Mouse (Mus musculus) 3134 (cell line): Measurements from ENCODE around the gene Sh2d1b1.
A peak's percentile ranks its signal among the peaks of the same experiment; 100 is the strongest.
"Not testable (repeated sequence)": the region's sequence is repeated elsewhere in the genome, so short reads cannot be mapped to it uniquely, and the experiment has no call there.

ENCODE experiments used
- DNase-seq: peaks from one replicate; pipeline ENCODE4 v3.0.0-alpha.2; 2011; ENCODE audit warnings: low spot score; ENCODE audit not compliant: insufficient read length; ENCODE audit errors: extremely low read depth

The Sh2d1b1 gene

GRCm38 (mm10) chr1:170277016-170277415 lies at the start of gene Sh2d1b1:
Gene Sh2d1b1, plus strand, starts transcription at chr1:170277320.
- peak; percentile 51 for DNase-seq

GRCm38 (mm10) chr1:170232688-170233087 lies 44.4 kb upstream of the Sh2d1b1 start, which contains the start of gene Sh2d1b2:
Gene Sh2d1b2, plus strand, starts transcription at chr1:170232749.
- DNase-seq, result not testable (repeated sequence)

GRCm38 (mm10) chr1:170245016-170245415 lies 32.1 kb upstream of the Sh2d1b1 start:
- no peak for DNase-seq

GRCm38 (mm10) chr1:170254893-170255559 lies 22.1 kb upstream of the Sh2d1b1 start:
- peak; percentile 30 for DNase-seq

- DNase-seq, result peak; percentile 62
Measured at GRCm38 (mm10) chr1:170255560-170255910, 21.6 kb upstream of the Sh2d1b1 start.

GRCm38 (mm10) chr1:170270281-170270680 lies 6.8 kb upstream of the Sh2d1b1 start:
- DNase-seq, result no peak

- no peak for DNase-seq
Measured at GRCm38 (mm10) chr1:170270696-170271095, 6.4 kb upstream of the Sh2d1b1 start.

- DNase-seq, result no peak
Measured at GRCm38 (mm10) chr1:170273252-170273651, 3.9 kb upstream of the Sh2d1b1 start.

- DNase-seq, result no peak
Measured at GRCm38 (mm10) chr1:170282415-170283129, 5.5 kb downstream of the Sh2d1b1 start.

- no peak for DNase-seq
Measured at GRCm38 (mm10) chr1:170292239-170292951, 15.3 kb downstream of the Sh2d1b1 start.

GRCm38 (mm10) chr1:170293257-170293656 lies 16.1 kb downstream of the Sh2d1b1 start:
- no peak for DNase-seq

GRCm38 (mm10) chr1:170294786-170295570 lies 17.9 kb downstream of the Sh2d1b1 start:
- no peak for DNase-seq

GRCm38 (mm10) chr1:170299496-170299895 lies 22.4 kb downstream of the Sh2d1b1 start:
- no peak for DNase-seq

- no peak for DNase-seq
Measured at GRCm38 (mm10) chr1:170301686-170302085, 24.6 kb downstream of the Sh2d1b1 start.

GRCm38 (mm10) chr1:170302456-170302855 lies 25.3 kb downstream of the Sh2d1b1 start:
- DNase-seq, result no peak

- DNase-seq, result no peak
Measured at GRCm38 (mm10) chr1:170303103-170303502, 26.0 kb downstream of the Sh2d1b1 start.

- no peak for DNase-seq
Measured at GRCm38 (mm10) chr1:170305002-170305401, 27.9 kb downstream of the Sh2d1b1 start.

- DNase-seq, result no peak
Measured at GRCm38 (mm10) chr1:170306232-170306631, 29.1 kb downstream of the Sh2d1b1 start, which contains the start of gene Gm7694. Gene Gm7694, minus strand, starts transcription at chr1:170306332.

- DNase-seq, result no peak
Measured at GRCm38 (mm10) chr1:170308503-170308902, 31.4 kb downstream of the Sh2d1b1 start, which contains the start of gene Spata46. Gene Spata46, plus strand, starts transcription at chr1:170308803.

GRCm38 (mm10) chr1:170311431-170311830 lies 34.3 kb downstream of the Sh2d1b1 start:
- no peak for DNase-seq

GRCm38 (mm10) chr1:170322046-170322445 lies 44.9 kb downstream of the Sh2d1b1 start:
- DNase-seq, result no peak
